Mouse (Mus musculus) activated CD4-positive, CD25-positive, alpha-beta regulatory T cell, adult 4 months (primary cell): ENCODE results near the gene Kpna6. TPM values are rescaled to one million over a fixed set of nuclear protein-coding genes. Genes with fewer than 3 reads are reported as not detected.

Experiments used
- ATAC-seq: one replicate; pipeline ENCODE4 v1.8.0; 2017
- polyA plus RNA-seq, 2 experiments: library from polyadenylated mRNA; unstranded; fragments of 100-300 nt; shearing (Covaris generic); gene quantifications; one replicate each; pipeline ENCODE4 v1.2.1; 2017

Kpna6 gene
- polyA plus RNA-seq, 2 experiments from 2014 or later = 7.4 to 11.2 TPM

DNA sequence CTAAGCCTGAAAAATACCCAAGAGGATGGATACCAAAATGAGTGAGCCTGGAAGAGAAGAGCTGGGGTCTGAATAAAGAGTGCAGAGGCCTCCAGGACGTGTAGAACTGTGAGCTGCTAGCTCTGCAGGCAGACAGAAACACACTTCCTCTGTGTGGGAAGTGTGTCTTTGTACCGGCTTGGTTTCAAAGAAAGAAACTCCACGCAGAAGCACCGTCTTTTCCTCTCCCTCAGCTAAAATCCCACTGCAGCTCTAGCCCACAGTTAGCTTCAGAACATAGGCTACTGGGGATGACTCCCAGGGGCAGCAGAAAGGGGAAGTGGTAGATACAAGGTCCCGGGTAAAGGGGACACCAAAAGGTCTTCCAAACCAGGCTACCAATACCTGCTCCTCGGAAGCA is 27.4 kb downstream of the Kpna6 start:
- no peak for ATAC-seq

DNA sequence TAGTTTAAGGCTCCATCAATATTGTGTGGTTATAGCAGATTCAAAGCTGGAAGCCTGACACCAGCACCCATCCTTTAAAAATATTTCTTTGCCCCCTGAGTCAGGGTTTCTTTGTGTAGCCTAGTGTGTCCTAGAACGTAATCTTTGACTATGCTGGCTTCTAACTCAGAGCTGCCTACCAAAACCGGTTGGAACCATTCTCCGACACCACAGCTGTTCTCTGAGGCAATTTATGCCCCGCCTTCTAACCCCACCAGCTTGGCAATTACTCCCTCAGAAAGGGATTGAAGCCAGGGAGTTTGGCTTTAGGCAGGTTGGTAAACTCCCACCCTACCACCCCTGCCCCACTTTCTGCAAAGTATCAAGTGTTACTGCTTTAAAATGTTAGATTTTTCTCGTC is 30.8 kb downstream of the Kpna6 start:
- ATAC-seq = no peak

DNA sequence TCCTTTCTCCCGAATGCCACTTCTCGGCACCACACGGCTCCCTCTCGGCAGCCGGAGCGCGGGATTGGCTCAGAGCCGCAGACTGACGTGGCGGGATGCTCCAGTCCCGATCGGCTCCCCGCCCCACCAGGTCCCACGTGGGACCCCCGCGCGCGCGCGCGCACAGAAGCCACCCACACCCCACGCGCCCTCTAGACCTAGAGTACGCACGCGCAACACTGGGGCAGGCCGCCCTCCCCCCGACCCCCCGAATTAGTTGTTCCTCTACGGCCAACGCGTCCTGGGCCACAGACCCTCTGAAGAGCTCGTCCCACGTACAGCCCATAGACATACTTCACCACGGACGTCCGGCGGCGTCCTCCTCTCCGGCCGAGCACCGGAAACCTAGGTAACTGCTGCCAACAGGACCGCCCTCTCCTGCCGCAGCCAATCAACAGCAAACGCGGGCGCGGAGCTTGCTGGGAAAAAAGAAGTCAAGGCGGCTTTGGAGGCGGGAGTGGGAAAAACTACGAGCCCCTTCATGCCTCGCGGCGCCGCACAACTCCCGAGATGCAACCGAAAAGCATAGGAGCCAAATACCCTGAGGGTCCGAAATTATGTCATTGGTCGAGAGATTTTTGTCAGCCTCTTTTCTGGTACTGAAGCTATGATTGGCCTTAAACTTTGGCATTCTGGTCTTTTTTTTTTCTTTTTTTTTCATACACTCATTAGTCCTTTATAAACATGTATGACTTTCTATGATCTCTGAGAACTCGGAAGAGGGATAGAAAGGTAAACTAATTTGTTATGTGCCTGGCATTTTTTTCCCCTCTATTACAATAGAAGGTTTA is 31.7 kb downstream of the Kpna6 start, which contains the start of gene Txlna:
TSS of gene Txlna (minus strand) at position 428 of the 830 bp plus-strand sequence.
- ATAC-seq = peak; percentile 87

DNA sequence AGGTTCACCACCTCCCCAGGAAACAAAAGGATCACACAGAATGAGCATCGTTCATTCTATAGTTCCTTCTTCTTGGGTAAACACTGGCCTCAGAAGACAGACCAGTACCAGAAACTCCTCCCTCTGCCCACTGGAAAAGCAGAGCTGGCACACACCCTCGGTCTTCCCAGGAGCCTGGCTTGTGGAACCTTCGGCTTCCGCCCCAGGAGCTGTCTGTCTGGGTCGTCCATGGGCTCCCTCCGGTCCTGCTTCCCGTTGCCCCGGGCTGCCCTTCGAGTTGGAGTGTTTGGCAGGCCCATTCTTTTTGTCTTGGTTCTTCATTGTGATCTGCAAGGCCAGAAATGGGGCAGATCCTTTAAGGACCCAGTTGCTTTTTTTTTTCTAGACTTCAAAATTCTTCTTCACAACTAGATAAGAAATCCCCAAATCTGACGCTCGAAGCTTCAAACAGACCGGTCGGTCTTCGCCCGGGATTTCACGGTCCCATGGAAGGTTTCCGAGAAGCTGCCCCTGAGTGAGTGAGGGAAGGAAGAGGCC is 32.4 kb downstream of the Kpna6 start:
- no peak for ATAC-seq

DNA sequence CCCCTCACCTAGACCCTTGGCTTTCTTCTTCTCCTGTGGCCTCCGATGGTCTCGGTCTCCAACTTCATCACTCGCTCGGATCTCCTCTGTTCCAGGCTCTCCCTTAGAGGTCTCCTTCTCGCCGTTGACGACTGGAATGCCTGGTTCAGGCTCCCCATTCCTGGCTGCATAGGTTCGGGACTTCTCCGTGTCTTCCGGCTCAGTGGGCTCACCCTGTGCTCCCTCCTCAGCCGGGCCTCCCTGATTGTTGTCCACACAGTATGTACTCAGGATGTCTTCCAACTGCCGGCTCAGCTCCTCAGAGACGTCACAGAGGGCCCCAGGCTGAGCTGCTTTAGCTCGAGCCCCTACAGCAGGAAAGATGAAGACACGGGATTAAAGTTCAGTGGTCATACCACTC is 33.3 kb downstream of the Kpna6 start:
- ATAC-seq = no peak

DNA sequence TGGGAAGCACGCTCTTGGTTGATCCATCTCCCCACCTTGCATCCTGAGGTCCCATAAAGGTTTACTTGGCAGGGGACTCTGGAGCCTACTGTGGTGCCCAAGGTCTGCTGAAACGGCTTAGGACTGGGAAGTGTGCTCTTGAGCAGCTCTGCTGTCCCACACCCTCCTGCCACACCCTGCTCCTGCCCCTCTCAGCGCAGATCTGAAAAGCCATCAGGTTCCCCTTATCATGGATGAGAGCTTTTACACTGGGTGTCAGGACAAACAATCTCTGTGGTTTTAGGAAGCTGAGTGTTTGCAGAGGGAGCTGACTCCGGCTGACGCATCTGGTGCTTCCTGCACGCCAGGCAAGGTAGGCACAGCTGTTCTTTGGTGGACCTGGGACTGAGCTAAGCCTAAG is 38.7 kb downstream of the Kpna6 start:
- no peak for ATAC-seq

DNA sequence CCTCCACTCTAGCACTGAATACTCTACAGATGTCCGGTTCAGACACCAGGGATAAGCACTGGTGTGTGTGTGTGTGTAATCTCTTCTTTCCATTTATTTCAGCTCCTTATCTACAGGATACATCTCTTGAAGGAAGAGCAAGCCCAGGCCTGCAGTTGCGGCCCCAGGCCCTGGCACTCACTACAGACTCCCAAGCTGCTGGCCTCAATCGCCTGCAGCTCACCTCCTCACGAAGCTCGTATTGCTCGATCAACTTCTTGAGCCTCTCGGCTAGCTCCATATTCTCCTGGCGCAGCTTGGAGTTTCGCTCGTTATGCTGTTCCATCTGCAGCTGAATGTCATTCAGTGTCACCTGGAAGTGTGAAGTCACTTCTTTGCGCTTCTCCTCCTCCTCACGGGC is 40.7 kb downstream of the Kpna6 start:
- ATAC-seq = no peak

DNA sequence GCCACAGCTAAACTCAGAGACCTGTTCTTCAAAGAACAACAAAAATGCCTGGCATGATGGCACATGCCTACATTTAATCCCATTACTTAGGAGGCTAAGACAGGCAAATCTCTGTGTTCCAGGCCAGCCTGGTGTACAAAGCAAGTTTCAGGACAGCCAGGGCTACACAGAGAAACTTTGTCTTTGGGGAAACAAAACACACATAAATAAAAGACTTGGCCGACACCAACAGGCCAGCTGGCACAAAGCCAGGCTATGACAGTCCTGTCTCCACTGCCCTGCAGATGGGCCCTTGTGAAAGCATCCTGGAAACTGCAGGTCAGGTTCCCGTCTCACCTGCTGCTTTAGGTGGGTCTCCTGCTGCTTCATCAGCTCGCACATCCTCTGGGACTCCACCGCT is 41.6 kb downstream of the Kpna6 start:
- no peak for ATAC-seq

DNA sequence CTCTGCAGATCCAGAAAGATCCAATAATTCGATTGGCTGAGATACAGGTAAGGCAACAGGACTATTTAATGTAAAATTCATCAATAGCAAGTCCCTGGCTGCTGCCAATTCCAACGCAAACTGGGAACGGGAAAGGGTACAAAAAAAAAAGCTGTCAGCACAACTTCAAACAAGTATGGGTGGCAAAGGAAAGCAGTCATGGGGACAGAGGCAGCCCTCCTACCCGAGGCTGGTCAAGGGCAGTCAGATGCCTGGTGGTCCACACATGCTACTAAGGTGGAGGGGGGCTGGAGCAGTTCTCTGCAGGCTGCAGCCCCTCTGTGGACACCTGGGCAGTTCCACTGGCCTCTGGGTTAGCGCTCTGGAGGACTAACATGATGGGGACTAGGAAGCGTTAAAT is 46.5 kb downstream of the Kpna6 start:
- no peak for ATAC-seq

DNA sequence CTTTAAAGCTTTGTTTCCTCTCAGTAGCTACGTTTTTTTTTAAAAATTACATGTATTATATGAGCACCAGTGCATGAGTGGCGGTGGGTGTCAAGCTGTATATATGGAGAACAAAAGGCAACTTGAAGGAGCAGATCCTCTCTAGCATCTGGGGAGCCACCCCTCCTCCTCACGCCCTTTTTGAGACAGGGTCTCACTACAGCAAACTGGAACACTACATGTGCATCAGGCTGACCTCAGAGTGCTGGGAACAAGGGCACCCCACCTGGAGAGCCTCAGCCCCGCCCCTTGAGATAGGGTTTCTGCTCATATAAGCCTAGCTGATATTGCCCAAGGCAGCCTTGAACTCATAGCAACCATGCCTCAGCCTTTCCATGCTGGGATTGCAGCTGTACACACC is 47.1 kb downstream of the Kpna6 start:
- no peak for ATAC-seq

DNA sequence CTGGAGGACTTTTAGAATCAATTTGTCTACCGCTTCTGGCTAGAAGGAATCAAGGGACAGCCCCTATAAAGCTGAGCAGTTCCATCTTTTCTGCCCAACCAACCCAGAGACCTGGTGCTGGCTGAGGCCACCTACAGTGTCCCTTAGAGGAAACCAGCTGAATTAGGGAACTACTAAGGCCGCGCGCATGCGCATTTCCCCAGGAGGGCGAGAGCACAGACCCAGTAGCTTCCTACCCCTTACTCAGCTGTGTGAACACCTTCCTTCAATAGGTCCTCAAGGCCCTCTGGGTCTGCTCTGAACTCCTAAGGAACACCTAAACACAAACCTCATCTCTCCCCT is 47.6 kb downstream of the Kpna6 start:
- no peak for ATAC-seq

DNA sequence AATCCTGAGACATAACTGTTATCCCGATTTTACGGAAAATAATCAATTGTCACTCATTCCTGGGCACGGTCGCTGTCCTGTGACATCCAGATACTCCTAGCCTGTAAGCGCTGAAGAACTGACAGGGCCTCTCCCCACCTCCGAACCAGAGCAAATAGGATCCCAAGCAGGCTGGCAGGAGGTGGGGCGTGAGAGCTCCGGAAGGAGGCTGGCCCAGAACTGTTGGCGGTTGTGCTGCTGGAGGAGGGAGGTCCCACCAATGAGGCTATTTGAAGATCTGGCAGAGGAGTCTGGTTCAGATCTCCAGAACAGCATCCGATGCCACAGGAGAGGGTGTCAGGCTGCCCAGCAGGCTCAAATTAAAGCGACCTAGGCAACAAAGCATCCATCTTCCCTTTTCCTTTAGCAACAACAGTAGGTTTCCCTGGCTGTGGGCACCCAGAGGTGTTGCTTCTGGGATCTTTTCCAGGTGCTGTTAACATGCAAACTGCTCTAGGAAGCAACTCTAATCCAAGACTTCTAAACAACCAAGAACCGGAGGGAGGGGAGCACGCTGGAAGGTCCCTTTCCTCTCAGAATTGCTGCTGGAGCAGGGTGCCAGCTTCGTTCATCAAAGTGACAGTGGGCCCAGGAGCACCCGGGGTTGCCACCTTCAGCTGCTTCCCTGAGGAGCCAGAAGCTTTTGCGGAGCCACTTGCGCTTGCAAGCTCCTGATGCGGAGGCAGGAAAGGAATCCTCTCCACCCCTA is 48.1 kb downstream of the Kpna6 start:
- ATAC-seq = peak; percentile 97

DNA sequence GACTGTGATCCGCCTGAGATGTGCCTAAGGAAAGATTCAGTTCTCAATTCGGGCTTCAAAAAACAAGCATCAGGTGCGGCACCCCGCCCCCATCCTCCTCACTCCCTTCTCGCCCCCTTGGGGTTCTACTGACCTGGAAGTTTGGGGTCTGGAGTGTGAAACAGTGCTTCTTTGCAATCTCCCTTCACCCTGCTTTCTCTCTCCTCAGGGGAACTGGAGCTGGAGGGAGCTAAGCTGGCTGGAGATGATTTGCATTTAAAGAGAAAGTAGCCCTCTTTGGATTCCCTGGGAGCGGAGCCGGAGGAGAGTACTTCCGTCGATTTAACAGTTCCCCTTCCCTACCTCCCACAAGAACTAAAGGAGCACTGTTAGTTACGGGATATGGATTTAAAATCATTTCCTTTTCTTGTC is 48.9 kb downstream of the Kpna6 start, which contains the start of gene Ccdc28b:
TSS of gene Ccdc28b (minus strand) at position 267 of the 411 bp plus-strand sequence.
- no peak for ATAC-seq

DNA sequence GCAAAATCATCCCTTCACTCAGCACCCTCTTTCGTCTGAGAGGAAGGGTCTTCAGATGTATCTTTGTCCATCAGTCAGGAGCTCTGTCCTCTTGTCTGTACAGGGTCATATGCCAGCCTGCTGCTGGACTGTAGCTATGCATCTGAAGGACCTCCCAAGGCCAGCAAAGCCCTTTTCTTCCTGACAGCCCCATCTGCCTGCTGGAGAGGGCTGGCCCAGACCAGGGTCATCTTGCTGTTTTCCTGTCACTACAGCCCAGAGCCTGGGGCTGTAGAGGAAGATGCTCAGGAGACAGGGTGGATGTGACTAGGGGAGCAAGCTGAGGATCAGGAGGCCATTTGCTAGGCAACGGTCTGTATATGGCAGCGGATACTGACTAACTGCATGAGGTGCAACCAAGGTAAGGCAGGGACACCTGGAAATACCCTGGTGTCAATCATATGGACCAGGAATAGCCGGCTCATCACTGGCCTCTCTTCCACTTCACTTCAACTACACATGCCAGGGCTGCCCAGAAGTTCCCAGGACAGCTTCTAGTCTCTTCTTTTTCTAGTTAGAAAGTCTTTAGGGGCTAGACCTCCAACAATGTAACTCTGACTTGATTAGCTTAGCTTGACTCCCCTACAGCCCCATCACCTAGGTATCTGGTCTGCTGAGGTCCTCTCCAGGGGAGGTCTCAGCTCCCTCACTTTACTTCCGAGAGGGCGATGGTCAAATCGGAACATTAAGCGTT is 49.6 kb downstream of the Kpna6 start:
- ATAC-seq = no peak

DNA sequence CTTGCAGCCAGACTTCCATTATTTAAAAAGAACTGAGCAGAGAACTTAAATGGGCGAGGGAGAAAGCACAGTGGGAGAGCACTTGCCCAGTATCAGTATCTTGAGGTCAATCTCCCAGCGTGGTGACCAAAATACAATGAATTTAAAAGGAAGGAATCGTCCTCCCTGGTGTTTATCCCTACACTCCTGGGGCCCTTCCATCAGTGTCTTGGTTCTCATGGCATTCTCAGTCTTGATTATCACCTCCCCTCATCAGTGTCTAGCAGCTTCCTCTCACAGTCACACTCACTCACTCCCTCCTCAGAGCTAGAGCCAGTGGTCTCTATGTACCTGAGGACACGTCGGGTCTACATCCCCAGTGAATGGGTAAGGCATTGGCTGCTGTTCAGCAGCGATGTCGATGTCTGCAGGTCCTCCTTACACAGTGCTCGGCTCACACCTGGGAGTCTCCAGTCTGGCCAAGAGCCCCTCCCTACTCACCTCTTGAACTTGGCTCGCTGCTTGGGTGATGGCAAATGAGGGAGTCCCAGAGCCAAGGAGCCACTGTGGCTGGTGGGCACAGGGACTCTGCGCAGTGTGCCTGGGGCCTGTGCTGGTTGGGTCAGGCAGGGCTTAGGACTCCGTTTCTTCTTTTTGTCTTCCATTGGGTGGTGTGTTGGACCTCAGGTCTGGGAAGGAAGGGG is 50.3 kb downstream of the Kpna6 start:
- no peak for ATAC-seq

DNA sequence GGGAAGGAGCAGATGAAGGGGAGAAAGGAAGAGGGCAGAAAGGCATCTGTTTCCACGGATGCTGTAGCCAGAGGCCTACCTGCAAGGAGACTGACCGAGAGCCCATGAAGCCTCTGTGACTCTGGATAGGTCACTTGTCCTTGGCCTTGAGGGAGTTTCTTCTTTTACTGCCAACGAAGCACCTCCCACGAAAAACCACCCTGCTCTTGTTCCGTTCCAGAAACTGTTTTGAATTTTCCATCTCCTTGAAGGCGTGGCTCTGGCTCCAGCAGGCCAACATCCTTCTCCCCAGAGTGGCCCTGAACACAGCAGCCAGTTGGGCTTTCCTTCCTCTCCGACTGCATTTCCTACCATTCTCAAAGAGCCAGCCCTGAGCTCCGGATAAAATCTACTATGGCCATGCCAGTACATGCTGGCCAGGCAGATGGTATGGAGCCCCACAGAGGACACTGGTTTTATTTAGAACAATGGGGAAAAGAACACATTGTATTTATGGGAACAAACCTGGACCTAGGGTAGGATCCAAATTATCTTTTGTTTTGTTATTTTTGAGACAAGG is 51.2 kb downstream of the Kpna6 start:
- no peak for ATAC-seq

DNA sequence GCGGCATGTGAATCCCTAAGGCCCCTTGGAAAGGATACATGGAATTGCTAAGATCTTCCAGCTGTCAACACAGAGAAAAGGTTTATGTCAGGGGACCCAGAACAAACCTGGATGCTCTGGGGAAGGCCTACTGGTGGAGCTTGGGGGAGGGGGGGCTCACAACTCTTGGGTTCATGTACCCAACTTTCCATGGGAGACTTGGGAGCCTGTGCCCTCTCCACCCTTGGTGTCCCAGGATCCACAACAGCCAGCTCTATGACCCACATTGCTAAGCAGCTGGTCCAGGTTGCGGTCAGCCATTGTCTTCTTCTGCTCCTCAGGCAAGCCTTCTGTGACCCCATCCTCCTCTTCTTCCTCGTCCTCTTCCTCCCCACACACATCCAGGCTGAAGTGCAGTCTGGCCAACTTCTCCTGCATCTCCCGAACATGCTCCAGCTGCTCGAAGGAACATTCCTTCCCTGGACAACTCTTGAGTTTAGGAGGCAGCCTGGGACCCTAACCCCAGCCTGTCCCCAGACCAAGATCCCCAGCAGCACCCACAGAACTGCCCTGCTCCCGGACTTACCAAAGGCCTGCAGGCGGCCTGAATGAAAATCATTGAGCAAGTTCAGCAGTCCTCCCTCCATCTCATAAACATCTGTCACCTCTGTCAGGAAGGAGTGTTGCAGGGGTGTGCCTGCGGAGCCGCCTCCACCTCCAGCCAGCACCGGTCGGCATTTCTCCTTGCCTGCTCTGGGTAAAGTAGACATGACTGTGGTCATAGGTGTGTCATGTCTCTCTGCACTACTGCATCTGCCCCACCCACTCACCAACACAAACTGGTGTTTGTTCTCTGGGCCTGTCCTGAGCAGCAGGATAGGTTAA is 51.9 kb downstream of the Kpna6 start:
- ATAC-seq = no peak

DNA sequence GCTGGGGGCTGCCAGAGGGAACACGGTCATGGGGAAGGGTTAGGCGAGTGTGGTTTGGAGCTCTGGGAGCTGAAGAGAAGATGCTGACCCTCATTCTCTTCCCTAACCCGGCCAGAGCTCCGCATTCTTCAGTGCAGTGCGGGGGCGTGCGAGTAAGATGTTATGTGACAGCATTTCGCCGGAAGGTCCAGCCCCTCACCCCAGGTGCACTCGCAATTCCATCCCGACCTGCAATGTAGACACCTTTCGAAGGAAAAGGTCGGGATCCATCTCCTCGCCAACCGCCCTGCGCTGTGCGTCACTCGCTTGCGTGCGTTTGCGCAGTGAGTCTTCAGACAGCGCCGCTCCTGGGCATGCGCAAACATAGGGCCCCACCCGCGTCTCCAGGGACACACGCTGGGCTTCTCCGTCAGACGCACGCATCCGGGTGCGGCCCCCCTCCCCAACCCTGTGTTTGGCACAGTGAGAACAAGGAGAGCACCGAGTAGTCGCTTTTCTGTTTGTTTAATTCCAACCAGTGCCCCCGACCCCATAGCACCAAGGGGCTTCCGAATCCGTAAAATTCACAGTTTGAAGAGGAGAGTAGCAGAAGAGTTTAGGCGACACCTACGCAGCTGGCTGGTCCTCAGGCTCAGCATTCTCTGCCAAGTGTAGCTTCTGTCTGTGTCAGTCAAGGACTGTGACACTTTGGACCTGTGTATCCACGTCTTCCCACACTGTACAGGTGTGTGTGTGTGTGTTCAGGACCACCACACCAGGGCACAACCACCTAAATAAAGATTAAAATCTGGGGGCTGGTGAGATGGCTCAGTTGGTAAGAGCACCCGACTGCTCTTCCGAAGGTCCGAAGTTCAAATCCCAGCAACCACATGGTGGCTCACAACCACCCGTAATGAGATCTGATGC is 53.5 kb downstream of the Kpna6 start, which contains the start of gene Iqcc:
TSS of gene Iqcc (minus strand) at position 314 of the 906 bp plus-strand sequence.
- peak; percentile 83 for ATAC-seq

DNA sequence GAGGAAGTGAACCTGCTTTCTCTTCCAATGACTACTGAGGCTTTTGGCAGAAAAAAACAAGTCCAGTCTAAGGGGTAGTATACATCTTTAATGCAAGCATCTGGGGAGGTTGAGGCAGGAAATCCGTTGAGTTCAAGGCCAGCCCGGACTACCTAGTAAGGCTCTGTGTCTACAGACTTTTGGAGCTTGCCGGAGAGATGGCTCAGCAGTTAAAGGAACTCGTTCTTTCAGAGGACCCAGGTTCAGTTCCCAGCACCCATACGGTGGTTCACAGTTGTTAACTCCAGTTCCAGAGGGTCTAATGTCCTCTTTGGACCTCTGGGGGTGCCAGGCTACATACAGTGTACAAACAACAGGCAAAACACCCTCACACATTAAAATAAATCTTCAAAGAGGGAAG is 54.5 kb downstream of the Kpna6 start:
- ATAC-seq = no peak

DNA sequence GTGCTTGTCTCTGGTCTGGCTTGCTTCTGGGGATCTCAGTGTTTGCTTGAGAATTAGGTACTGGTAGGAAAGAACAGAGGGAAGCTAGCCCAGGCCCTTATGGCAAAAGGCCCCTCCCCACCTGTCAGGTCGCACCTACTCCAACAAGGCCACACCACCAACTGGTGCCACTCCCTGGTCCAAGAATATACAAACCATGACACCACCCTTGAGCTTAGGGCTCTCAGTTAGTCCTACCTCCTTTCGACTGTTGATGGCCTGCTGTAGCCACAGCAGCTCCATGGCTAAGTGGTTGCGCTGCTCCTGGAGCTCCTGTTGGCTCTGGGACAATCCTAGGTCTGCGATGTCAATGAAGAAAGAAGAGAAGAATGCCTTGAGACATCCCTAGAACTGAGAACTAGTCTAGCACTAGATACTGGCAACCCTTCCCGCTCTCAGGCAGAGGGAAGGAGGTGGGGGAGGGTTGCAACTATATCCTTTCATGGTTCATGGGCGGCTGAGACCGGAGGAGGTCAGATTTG is 55.4 kb downstream of the Kpna6 start:
- ATAC-seq = no peak
